Mouse (Mus musculus) spleen, postnatal 14 days (tissue): ENCODE measurements around the gene St6galnac3.

Source experiments
- DNase-seq, 2 experiments: peaks; one replicate each; pipeline ENCODE4 v3.0.0; 2021 to 2022; ENCODE audit warnings: low spot score in 2 of 2

The St6galnac3 gene

GRCm38 (mm10) chr3:153690553-153690952 lies 34.4 kb downstream of the St6galnac3 start:
- DNase-seq, result no peak

GRCm38 (mm10) chr3:153689793-153690291 lies 35.1 kb downstream of the St6galnac3 start:
- no peak for DNase-seq

- no peak for DNase-seq
Measured at GRCm38 (mm10) chr3:153687896-153688295, 37.1 kb downstream of the St6galnac3 start.

- DNase-seq, result no peak
Measured at GRCm38 (mm10) chr3:153684909-153685308, 40.1 kb downstream of the St6galnac3 start.

- peak in 1 of 2 experiments; percentile 16 for DNase-seq
Measured at GRCm38 (mm10) chr3:153682303-153682702, 42.7 kb downstream of the St6galnac3 start.

- DNase-seq, result no peak
Measured at GRCm38 (mm10) chr3:153681720-153682119, 43.3 kb downstream of the St6galnac3 start.

- DNase-seq, result no peak
Measured at GRCm38 (mm10) chr3:153675832-153676231, 49.1 kb downstream of the St6galnac3 start.

- peak in 1 of 2 experiments; percentile 38 for DNase-seq
Measured at GRCm38 (mm10) chr3:153675073-153675472, 49.9 kb downstream of the St6galnac3 start.

GRCm38 (mm10) chr3:153674359-153674758 lies 50.6 kb downstream of the St6galnac3 start:
- no peak for DNase-seq

- no peak for DNase-seq
Measured at GRCm38 (mm10) chr3:153673451-153673850, 51.5 kb downstream of the St6galnac3 start.

- no peak for DNase-seq
Measured at GRCm38 (mm10) chr3:153670953-153671674, 53.9 kb downstream of the St6galnac3 start.

GRCm38 (mm10) chr3:153669737-153670435 lies 55.1 kb downstream of the St6galnac3 start:
- no peak for DNase-seq

- no peak for DNase-seq
Measured at GRCm38 (mm10) chr3:153669329-153669728, 55.6 kb downstream of the St6galnac3 start.

GRCm38 (mm10) chr3:153668447-153669290 lies 56.3 kb downstream of the St6galnac3 start:
- DNase-seq, result no peak

- no peak for DNase-seq
Measured at GRCm38 (mm10) chr3:153664696-153665095, 60.3 kb downstream of the St6galnac3 start.

- DNase-seq, result no peak
Measured at GRCm38 (mm10) chr3:153663841-153664427, 61.0 kb downstream of the St6galnac3 start.

GRCm38 (mm10) chr3:153662796-153663195 lies 62.2 kb downstream of the St6galnac3 start:
- DNase-seq, result no peak

GRCm38 (mm10) chr3:153661927-153662326 lies 63.0 kb downstream of the St6galnac3 start:
- DNase-seq, result no peak

- DNase-seq, result no peak
Measured at GRCm38 (mm10) chr3:153659575-153660168, 65.3 kb downstream of the St6galnac3 start.

GRCm38 (mm10) chr3:153658051-153658777 lies 66.8 kb downstream of the St6galnac3 start:
- peak in 1 of 2 experiments; percentile 40 for DNase-seq
